Mouse (Mus musculus) urinary bladder, adult 2 months (tissue): ENCODE data around the gene Mcl1. TPM values are rescaled to one million over a fixed set of nuclear protein-coding genes. Genes with fewer than 3 reads are reported as not detected.
"Not testable (repeated sequence)": the region's sequence is repeated elsewhere in the genome, so short reads cannot be mapped to it uniquely, and the experiment has no call there.

ENCODE experiments used
- DNase-seq: peaks from one replicate; pipeline ENCODE4 v3.0.0; 2022; ENCODE audit warnings: low spot score
- polyA plus RNA-seq: library from polyadenylated mRNA; depleted of rRNA; stranded (reverse); fragments of >200 nt; gene quantifications from 2 replicates; pipeline ENCODE4 v1.2.3, GENCODE M21; 2012

Gene Mcl1
- polyA plus RNA-seq, 1 experiment: 106 TPM

DNA sequence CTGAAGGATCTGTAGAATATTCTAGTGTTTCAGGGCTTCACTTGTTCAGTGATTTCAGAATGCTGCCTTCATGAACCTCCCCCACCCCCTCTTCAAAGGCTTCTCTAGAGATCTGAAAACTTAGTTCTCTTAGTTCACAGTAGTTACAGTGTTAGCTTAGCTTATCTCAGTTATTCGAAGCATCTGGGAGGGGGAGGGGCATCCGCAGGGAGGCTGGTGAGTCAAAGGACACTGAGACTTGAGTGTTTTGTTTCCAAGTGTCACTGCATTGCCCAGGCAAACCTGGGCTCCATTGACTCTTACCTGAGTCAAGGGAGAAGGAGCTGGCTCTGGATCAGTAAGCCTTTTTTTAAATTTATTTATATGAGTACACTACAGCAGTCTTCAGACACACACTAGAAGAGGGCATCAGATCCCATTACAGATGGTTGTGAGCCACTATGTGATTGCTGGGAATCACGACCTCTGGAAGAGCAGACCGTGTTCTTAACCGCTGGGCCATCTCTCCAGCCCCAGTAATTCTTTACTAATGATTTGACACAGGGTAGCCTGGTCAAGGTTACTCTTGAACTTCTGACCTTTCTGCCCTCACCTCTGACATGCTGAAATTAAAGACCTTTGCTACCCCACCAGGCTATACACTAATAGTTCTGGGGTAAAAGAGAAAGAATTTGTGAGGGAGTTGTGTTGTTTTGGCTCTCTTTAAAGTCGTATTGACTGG is 7.7 kb downstream of the Mcl1 start:
- no peak for DNase-seq

DNA sequence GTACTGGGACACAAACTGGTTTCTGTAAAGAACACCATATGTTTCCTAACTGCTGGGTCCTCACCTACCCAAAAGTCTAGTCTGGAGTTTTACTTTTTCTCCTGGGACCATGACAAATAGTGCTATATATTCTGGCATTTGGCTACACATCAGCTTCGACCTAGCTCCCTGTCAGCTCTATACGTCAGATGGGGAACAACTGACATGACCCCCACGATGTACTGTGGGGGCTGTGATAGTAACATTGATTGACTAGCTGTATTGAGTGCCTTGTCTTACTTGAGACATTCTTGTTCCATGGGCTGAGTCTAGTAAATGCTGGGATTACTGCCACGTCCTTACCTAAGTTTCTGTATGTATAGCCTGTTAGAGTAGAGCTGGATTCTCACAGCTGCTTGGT is 8.9 kb downstream of the Mcl1 start:
- DNase-seq: no peak

DNA sequence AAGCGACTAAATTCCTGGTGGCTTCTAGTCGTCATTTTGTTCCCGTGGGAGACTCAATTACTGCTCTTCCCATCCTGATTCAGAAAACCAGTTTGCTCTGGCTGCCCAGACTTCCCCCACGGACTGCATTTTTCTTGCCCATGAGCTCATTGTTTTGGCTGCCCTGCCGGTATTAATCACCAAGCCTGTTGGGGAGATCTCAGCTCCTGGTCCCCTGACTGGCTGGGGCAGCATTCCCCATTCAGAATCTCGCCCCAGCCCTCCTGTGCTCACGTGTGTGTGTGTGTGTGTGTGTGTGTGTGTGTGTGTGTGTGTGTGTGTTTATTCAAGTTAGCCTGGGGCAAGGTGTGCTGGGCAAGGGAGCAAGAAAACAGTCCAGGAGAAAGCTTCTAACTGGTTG is 9.4 kb downstream of the Mcl1 start:
- peak; percentile 38 for DNase-seq

DNA sequence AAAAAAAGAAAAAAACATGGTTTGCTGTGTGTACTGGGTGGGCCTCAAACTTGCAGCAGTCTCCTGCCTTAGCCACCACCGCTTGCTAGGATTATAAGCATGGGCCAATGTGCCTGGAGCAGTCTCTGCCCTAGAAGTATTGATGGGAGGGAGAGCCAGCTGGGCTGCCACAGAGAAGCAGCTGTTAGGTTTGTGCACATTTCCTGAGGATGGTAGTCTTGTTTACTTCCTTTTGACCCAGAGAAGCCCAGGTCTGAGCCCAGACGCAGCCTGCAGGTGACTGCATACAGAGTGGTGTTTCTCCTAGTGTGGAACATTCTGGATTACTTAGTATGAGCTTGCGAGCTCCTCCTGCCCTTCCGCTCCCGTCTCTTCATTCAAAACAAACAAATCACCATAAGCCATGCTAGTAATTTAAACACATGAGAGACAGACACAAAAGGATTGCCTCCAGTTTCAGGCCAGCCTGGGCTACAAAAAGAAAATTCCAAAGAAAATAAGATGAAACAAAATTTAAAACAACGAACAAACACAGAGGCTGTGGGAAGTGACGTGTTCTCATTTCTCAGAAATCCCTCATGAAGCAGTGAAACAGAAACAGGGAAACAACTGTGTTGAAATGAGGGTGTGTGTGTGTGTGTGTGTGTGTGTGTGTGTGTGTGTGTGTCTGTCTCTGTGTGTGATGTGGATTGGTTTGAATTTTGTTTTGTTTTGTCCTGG is 10.2 kb downstream of the Mcl1 start:
- DNase-seq: peak; percentile 25

DNA sequence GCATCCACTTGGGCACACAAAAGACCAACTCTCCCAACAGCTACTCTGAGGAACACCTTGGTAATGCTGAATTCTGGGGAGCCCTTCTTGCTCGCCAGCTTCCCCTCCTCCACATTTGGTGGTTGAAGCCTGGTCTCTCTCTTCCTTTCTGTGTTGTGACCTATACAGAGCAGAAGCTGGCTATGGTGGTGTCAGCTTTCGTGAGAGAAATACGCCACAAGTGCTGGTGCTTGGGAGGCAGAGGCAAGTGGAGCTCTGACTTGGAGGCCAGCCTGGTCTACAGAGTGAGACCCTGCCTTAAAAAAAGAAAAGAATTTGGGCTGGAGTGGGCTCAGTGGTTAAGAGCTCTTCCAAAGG is 10.7 kb downstream of the Mcl1 start:
- DNase-seq: no peak

DNA sequence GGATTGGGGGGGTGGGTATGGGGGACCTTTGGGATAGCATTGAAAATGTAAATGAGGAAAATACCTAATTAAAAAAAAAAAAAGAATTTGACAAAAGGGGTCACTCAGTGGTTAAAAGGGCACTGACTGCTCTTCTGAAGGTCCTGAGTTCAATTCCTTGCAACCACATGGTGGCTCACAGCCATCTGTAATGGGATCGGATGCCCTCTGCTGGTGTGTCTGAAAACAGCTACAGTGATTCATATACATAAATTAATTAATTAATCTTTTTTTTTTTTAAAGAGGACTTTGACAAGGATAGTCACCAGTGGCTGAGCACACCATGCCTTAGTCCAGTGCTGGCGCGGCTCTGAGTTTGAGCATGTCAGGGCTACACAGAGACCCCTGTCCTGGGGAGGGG is 11.8 kb downstream of the Mcl1 start:
- not testable (repeated sequence) for DNase-seq

DNA sequence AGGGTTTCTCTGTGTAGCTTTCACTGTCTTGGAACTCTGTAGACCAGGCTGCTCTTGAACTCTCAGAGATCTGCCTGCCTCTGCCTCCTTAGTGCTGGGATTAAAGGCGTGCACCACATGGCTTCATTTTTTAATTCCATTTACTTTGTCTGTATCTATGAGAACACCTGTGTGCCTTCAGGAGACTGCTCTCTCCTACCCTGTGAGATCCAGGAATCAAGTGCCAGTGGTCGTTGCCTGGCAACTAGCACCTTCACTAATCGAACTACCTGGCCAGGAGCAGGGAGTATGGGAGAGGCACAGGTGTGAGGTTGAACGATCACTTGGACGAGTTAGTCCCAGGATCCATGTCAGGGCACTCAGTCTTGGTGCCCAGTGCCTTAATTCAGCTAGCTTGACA is 12.6 kb downstream of the Mcl1 start:
- peak; percentile 17 for DNase-seq

DNA sequence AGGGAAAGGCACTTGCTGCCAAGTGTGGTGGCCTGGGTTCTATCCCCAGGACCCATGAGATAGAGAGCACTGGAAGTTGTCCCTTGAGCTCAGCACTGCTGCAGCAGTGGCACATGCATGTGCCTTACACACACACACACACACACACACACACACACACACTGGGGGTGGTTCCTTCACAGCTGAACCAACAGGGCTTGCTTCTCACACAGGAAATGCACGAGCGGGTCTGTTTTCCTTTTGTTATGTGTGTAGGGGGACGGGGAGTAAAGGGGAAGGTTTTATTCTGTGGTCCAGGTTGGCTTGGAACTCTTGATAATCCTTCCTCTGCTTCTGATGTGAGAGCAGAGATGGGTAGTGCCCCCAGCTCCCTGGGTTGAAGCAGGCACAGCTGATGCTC is 13.9 kb downstream of the Mcl1 start:
- DNase-seq: no peak

DNA sequence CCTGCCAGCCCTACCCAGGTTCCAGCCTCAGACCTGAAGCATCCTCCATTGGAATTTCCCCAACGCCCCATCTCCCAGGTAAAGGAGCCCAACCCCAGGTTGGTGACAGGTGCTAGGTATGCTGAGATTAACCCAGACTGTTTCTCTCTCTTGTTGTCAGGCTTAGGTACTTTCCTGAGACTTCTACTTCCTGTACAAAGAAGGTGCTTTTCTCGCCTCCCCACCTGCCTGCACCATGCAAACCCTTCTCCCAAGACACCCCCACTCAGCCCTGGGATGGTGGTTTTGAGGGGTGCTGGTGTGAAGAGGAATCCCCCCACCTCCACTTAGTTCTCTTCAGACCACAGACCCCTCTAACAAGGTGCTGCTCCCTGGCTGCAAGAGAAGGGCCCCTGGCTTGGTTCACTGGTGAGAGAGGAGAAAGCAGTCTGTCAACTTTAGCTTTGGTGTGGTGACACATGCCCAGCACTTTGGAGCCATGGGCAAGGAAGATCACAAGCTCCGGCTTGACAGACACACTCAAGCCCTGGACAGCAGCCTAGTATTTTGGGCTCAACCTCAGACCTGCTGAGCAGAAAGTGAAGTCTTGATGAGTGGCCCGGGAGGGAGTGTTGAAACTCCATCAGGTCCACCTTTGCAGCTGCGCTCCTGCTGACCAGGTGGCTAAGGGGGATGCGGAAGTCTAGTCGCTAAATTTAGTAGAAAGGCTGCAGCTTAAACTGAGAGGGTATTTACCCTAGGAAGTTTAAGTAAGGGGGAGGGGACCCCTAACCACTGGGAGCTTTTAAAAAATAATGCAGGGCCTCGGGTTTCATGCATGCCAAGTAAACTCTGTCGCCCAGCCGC is 14.5 kb downstream of the Mcl1 start:
- DNase-seq: no peak

DNA sequence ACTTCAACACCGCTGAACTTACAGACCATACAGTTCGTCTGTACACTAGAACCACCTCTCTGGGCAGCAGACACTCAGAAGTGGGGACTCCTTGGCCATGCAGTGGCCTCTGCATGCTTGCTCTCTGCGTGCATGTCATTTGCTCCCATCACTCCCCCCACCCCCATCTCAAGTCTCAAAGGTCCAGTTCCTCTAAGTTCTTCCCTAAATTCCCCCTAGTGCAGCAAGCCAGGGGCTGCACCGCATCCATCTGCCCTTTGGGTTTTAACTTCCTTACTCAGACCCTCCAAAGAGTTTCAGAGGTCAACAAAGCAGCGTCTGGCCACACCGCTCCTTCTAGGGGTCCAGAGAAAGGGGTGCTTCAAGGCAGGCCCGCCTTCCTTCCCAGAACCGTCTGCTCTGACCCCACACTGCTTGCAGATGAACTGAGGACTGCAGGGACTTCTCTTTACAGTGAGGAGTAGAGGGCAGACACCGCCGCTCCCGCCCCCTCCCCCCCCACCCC is 15.2 kb downstream of the Mcl1 start:
- no peak for DNase-seq

DNA sequence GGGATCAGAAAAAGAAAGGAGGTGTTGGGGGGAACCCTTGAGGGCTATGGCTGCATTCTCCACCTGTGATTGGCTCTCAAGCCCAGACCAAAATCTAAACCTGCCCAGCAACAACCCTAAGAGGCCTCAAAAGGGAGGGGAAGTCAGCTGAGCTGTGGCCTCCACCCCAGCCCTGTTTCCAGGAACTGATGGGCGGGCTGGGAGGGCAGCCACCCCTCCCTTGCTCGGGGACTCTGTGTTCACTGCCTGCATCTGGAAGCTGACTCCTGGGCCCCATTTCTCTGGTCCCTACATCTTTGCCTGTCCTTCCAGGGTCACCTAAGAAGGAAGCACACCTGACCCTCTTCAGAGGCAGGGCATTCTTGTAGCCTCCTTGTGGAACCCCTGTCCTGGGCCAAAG is 15.6 kb downstream of the Mcl1 start:
- no peak for DNase-seq

DNA sequence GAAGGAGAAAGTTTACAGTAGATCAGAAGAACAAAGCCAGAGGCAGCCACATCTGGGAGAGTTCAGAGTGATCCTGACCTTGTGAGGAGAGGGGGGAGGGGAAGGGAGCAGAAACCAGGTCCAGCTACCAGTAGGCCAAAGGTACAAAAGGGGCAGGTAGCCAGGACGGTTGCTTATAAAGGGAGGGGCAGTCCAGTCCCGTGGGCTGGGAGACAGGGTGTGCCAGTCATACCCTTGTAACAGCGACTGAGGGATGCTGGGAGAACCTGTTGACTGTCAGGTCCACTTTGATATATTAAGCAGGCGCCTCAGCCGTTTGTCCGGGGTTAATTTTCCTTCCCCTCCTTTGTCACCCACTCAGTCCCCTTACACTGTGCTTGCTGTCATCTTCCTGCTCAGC is 16.2 kb downstream of the Mcl1 start:
- no peak for DNase-seq

DNA sequence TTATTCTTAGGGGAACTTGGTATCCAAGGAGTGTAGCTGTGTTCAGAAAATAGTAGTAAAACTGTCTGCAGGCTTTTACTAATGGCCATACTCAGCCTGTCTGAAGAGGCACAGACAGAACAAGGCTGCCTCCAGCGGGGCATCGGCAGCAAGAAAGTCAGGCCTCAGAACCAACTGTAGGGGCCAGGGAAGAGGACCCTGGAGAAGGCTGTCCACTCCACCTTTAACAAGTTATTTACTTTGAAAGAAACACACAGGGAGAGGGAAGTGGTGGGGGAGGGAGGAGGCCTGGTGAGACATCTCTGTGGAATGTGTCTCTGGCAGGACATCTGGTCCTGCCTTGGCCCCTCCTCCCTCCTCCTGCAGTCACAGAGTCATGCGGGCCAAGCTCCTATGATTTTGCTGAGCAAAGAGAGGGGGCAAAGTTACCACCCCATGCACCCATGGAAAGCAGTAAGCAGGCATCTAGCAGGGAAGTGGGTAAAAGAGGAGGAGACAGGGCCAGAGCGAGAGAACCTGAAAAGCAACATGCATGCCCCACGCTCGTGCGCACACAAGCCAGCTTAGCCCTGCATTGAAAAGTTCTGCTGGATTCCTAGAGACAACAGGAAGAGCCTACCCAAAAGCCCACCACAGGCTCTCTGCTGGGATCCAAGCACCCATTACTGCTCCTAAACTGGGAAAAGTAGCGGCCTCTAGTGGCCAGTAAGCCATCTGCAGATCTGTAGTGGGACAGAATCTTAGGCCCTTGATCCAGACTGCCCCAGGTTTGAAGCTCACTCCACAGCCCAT is 16.9 kb downstream of the Mcl1 start:
- no peak for DNase-seq

DNA sequence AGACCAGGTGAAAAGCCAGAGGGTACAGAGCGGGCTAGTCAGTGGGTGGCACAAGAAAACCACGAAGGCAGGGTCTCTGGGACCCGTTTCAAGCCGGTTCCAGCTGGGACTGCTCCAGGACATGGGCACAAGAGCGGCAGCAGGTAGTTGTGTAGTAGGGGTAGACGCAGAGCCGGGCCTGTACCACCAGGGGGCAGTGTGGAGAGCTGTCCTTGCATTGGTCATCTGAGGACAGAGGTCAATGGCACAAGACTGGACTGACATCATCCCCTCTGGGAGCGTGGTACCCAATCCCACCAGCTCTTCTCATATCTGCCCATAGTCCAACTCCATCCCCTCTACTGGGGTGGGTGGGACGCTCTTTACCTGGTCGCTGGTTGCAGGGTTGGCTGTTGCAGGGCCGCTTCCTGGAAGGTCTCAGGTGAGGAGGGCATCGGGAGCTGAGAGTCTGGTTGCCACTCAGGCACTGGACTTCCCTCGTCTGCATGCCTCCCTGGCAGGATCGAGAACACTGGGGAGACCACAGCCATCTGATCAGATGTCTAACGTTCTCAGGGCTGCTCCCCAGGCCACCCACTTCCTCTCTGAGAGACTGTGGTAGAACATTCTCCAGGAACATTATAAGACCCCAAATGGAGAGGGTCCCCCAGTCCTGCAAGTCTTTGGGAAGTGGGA is 18.3 kb downstream of the Mcl1 start:
- DNase-seq: peak; percentile 72

DNA sequence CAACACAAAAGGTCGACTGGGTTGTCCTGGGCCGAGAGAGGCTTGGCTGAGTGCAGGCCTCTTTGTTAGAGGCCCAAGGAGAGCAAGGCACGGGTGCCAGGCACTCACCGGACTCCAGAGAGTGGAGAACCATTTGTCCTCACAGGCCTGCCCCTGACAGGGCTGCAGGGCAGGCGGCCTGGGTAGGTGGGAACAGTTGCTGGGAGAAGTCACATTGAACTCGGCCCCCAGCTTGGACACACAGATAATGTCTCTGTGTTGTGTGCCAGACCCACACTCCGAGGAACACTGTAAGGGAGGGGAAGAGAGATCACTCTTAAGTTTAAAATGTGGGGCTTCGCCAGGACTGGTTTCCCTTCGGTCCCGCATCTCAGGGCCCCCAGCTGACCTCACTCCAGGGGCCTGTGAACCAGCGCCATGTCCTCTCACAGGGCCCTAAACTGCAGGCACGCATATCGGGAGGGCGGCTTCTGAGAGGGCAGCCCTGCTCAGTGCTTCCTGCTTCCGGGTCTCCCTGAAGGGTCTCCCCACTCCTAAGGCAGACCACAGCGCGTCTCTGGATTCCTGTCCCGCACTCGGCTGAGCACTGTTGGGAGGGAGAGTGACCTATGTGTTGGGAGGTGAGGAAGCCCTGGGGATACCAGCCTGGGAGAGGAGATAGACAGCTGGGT is 19.0 kb downstream of the Mcl1 start:
- no peak for DNase-seq

DNA sequence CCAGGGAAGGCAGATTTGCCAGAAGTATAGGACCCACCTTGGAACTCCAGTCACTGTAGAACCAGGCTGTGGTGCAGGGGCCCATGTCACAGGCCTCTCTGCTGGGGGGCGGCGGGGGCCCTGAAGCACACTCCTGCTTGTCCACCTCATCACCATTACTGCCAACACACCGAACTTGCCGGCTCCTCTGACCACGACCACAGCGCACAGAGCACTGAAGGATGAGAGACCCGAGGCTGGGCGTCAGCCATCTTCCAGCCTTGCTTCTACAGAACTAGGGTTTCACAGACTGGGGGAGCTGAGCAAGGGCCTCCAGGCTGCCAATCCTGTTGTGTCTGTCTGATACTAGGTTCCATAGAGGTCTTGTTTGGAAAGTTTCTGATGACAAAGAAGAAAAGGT is 21.0 kb downstream of the Mcl1 start:
- DNase-seq: no peak

DNA sequence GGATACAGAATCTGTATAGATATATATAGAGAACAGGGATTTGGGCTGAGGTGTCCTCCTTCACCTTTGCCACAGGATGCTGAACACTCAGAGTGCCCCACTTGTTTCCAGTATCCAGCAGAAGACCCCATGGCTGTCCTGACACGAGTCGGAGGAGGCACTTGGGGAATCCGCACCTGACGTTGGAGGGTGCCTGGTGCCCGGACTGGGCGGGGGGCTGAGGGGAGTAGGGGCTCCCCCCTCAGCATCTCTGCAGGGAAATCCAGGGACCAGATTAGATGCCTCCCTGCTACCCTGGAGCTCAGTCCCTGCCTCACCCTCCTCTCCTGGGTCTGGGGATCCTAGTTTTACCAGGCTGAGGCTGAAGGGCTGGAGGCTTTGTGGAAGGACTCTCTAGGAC is 22.1 kb downstream of the Mcl1 start:
- DNase-seq: no peak

DNA sequence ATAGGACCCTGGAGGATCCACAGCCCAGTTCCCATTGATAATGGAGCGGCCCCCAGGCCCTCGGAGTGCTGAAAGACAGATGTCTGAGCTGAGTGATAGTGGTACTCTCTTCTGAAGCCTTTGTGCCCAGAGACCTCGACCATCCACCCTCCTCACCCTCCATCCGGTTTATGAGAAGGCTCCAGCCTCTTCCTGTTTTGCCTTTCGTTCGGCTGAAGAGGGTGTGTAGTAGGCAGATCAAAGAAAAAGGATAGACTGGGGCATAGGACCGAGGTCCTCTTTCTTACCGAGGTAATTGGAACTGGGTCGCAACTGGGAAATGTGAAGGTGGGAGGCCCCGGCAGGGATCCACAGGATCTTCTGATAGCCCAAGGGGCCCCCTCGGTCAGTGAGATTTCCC is 22.8 kb downstream of the Mcl1 start:
- DNase-seq: peak; percentile 20

DNA sequence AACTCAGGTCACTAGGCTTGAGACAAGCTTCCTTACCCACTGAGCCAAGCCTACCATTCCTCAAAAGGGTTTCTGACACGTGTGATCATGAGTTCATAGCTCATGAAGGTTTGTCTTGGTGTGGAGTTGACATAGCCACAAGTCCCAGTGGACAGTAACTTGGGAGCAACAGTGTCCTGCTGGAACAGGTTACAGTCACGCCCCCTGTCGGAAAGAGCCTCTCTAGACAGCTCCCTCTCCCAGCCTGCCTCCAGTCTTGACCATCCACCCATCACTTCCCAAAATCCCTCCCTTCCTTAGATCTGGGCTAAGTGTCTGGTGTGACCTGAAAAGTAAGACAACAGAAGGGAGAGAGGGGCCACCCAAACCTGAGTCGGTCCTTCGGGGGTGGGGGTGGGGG is 24.3 kb downstream of the Mcl1 start:
- no peak for DNase-seq

DNA sequence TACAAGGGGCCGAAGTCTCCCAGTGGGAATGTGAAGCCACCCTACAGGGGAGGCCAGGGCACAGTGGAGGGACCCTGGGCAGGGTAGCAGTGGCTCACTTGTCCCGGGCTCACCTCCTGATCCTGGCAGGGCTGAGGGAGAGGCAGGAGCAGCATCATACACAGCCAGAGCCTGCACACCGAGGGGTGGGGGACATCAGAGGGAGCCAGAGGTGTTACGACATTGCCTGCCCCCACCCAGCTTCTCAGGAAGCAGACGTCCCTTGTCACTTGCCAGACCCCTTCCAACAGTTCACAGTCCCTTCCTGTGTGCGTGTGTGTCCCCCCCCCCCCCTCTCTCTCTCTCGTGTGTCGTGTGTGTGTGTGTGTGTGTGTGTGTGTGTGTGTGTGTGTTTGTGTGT is 26.3 kb downstream of the Mcl1 start:
- peak; percentile 17 for DNase-seq

DNA sequence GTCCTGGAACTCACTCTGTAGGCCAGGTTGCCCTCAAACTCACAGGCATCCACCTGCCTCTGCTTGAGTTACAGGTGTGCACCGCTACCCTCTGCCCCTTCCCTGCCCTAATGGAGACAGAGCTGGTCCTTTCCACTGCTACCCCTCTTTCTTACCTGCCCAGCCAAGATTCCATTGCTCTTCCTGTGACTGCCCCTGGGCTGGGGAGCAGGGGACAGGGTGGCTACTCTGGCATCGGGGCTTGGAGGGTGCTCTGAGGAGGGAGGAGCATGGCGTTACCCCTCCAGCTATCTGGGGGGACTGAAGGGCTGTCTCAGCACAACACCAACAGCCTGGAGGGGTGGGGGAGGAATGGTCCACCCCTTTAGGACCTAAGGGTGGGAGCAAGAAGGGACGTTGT is 26.7 kb downstream of the Mcl1 start:
- peak; percentile 22 for DNase-seq
